Mouse (Mus musculus): ENCODE results near the gene Car5b.

GRCm38 (mm10) chrX:164015636-164016035 lies 12.2 kb downstream of the Car5b start:
- TF ChIP-seq POLR2A (IDR thresholded peaks at IDR 0.05; ENCODE audit: insufficient read depth, low read depth, low read length) (no peak), CTCF (IDR thresholded peaks at IDR 0.05; ENCODE audit: insufficient read depth, low read depth, low read length) (no peak)
